Mouse (Mus musculus): ENCODE measurements around the gene Gsta1. TPM values are rescaled to one million over a fixed set of nuclear protein-coding genes. Genes with fewer than 3 reads are reported as not detected.
"Not testable (repeated sequence)": the region's sequence is repeated elsewhere in the genome, so short reads cannot be mapped to it uniquely, and the experiment has no call there.

Gene Gsta1
- polyA plus RNA-seq, 1 experiment from 2014 or later, result not detected

GRCm38 (mm10) chr9:78282002-78282711, 51.7 kb downstream of the Gsta1 start:
- 81% methylated on average over 4 of the region's 4 CpGs for WGBS
- not testable (repeated sequence) for H3K4me2 ChIP-seq (replicated peaks); H3K4me3 ChIP-seq (replicated peaks; ENCODE audit: low read length); H3K9me3 ChIP-seq (ENCODE audit: control insufficient read depth, low read length); H3K9ac ChIP-seq; DNase-seq (ENCODE audit: low spot score); H3K4me1 ChIP-seq (replicated peaks; ENCODE audit: control insufficient read depth, insufficient read depth, low read length); H3K36me3 ChIP-seq (replicated peaks; ENCODE audit: control insufficient read depth, insufficient read depth); ATAC-seq (ENCODE audit: low FRiP score); H3K27me3 ChIP-seq (ENCODE audit: control insufficient read depth, insufficient read depth, low read length); H3K27ac ChIP-seq

GRCm38 (mm10) chr9:78289063-78289462, 58.6 kb downstream of the Gsta1 start:
- WGBS, result 89% methylated on average over 1 of the region's 1 CpGs
- DNase-seq (ENCODE audit: low spot score); H3K9me3 ChIP-seq (ENCODE audit: control insufficient read depth, low read length); H3K4me1 ChIP-seq (replicated peaks; ENCODE audit: control insufficient read depth, insufficient read depth, low read length); H3K27ac ChIP-seq; ATAC-seq (ENCODE audit: low FRiP score); H3K27me3 ChIP-seq (ENCODE audit: control insufficient read depth, insufficient read depth, low read length); H3K9ac ChIP-seq; H3K36me3 ChIP-seq (replicated peaks; ENCODE audit: control insufficient read depth, insufficient read depth); H3K4me2 ChIP-seq (replicated peaks); H3K4me3 ChIP-seq (replicated peaks; ENCODE audit: low read length): not testable (repeated sequence)

GRCm38 (mm10) chr9:78289723-78290122, 59.3 kb downstream of the Gsta1 start, which contains the start of gene Gm10639:
Gene Gm10639, plus strand, starts transcription at chr9:78289923.
- ATAC-seq (ENCODE audit: low FRiP score); H3K4me2 ChIP-seq (replicated peaks); H3K36me3 ChIP-seq (replicated peaks; ENCODE audit: control insufficient read depth, insufficient read depth); H3K27ac ChIP-seq; H3K9ac ChIP-seq; DNase-seq (ENCODE audit: low spot score); H3K9me3 ChIP-seq (ENCODE audit: control insufficient read depth, low read length); H3K27me3 ChIP-seq (ENCODE audit: control insufficient read depth, insufficient read depth, low read length); H3K4me1 ChIP-seq (replicated peaks; ENCODE audit: control insufficient read depth, insufficient read depth, low read length); H3K4me3 ChIP-seq (replicated peaks; ENCODE audit: low read length): not testable (repeated sequence)
- WGBS, result 91% methylated on average over 3 of the region's 3 CpGs

Other genes starting within 250 kb of the Gsta1 start
- gene Gcm1, start 178.7 kb upstream of the Gsta1 start, polyA plus RNA-seq (2014; fragmentation: Nextera tagmentation; extraction: Ambion mirVana), result not detected in 2 replicates
- gene Fbxo9, start 121.6 kb upstream of the Gsta1 start, polyA plus RNA-seq (2014; fragmentation: Nextera tagmentation; extraction: Ambion mirVana), result 82.1 and 96.8 TPM in 2 replicates
- 34.6 and 38.9 TPM in 2 replicates for gene Ick, start 121.5 kb upstream of the Gsta1 start, polyA plus RNA-seq (2014; fragmentation: Nextera tagmentation; extraction: Ambion mirVana)
- 23.6 and 31.3 TPM in 2 replicates for gene Gsta4, start 47.9 kb upstream of the Gsta1 start, polyA plus RNA-seq (2014; fragmentation: Nextera tagmentation; extraction: Ambion mirVana)
- not detected in 2 replicates for gene Gm3776, start 26.5 kb downstream of the Gsta1 start, polyA plus RNA-seq (2014; fragmentation: Nextera tagmentation; extraction: Ambion mirVana)
- not detected in 2 replicates for gene Gm10639, start 59.3 kb downstream of the Gsta1 start, polyA plus RNA-seq (2014; fragmentation: Nextera tagmentation; extraction: Ambion mirVana)
- gene Omt2a, start 84.1 kb downstream of the Gsta1 start, polyA plus RNA-seq (2014; fragmentation: Nextera tagmentation; extraction: Ambion mirVana), result not detected in 2 replicates
- not detected in 2 replicates for gene Omt2b, start 96.9 kb downstream of the Gsta1 start, polyA plus RNA-seq (2014; fragmentation: Nextera tagmentation; extraction: Ambion mirVana)
- not detected in 2 replicates for gene Gsta2, start 125.1 kb downstream of the Gsta1 start, polyA plus RNA-seq (2014; fragmentation: Nextera tagmentation; extraction: Ambion mirVana)
- gene Dppa5a, start 137.5 kb downstream of the Gsta1 start, polyA plus RNA-seq (2014; fragmentation: Nextera tagmentation; extraction: Ambion mirVana), result 4.5 and 6.0 TPM in 2 replicates
- 5.0 and 6.5 TPM in 2 replicates for gene Ooep, start 148.1 kb downstream of the Gsta1 start, polyA plus RNA-seq (2014; fragmentation: Nextera tagmentation; extraction: Ambion mirVana)
- gene Ddx43, start 165.1 kb downstream of the Gsta1 start, polyA plus RNA-seq (2014; fragmentation: Nextera tagmentation; extraction: Ambion mirVana), result 0.40 and 0.75 TPM in 2 replicates
- 0.63 and 0.84 TPM in 2 replicates for gene Cgas, start 212.6 kb downstream of the Gsta1 start, polyA plus RNA-seq (2014; fragmentation: Nextera tagmentation; extraction: Ambion mirVana)
- gene Mto1, start 217.6 kb downstream of the Gsta1 start, polyA plus RNA-seq (2014; fragmentation: Nextera tagmentation; extraction: Ambion mirVana), result 27.5 and 28.5 TPM in 2 replicates
- 1.4 and 2.0 TPM in 2 replicates for gene Gm17324, start 218.1 kb downstream of the Gsta1 start, polyA plus RNA-seq (2014; fragmentation: Nextera tagmentation; extraction: Ambion mirVana)

All from hindbrain, embryonic 14.5 days (tissue).